Mouse (Mus musculus) left cerebral cortex, postnatal 10 days (tissue): ENCODE results near the gene Olfr206. TPM values are rescaled to one million over a fixed set of nuclear protein-coding genes. Genes with fewer than 3 reads are reported as not detected.
"Not testable (repeated sequence)": the region's sequence is repeated elsewhere in the genome, so short reads cannot be mapped to it uniquely, and the experiment has no call there.

Experiments used
- DNase-seq, 2 experiments: peaks; one replicate each; pipeline ENCODE4 v3.0.0; 2021 to 2022; ENCODE audit warnings: low spot score in 2 of 2, mixed read lengths in 1 of 2; ENCODE audit errors: extremely low spot score in 1 of 2
- intact Hi-C: fragments of 180-260 bp; cut with DNase I; formaldehyde crosslinking; loops from one replicate; pipeline ENCODE4 v1.15.1; 2025
- total RNA-seq, 2 experiments: library from RNA; stranded (reverse); gene quantifications; 2 replicates each; pipeline ENCODE4 v1.2.3; 2021

Olfr206 gene
- total RNA-seq = not detected

DNA sequence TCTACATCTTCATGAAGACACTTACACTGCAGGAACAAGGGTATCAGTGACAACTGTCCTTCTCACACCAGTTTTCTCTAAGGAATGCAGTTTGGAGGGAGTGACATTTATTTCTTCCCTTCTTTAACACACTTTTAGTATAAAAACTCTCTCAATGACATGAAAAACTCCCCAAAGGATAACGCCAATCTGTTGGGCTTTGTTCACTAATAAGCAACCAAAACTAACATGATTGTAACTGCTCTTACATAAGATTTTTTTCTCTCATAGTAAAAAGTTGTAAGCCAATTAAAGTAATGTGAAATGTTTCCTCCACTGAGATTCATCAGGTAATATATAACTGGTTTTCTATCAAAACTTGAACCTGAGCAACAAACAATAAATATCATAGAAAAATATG is at the start of gene Olfr206:
TSS of gene Olfr206 (minus strand) at position 101 of the 400 bp plus-strand sequence.
- intact Hi-C loops = no loop called here
- DNase-seq = no peak

DNA sequence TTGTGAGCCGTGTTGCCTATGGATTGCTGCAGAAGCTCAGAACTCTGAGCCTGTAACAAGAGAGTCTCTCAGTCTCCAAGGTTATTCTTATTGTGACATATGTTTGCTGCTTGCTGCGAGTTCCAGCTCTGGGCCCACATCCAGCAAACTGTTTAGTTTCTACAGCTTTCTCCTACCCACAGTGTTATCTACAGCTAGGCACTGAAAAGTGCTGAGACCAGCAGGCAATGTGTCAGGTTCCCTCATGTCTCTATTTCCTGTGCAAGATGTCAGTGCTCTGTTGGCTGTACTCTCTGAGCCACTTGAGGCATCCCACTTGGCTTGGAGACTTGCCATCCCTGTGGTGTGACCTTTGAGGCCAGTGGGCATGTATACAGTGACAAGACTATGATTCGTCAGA is 44.3 kb upstream of the Olfr206 start:
- intact Hi-C loops = no loop called here
- DNase-seq = peak; percentile 48 to 79

- no peak for DNase-seq
- intact Hi-C loops = no loop called here
These were observed 14.8 kb upstream of the Olfr206 start, which contains the start of gene Olfr209 for GRCm38 (mm10) chr16:59363893-59364292. TSS of gene Olfr209 (minus strand) at chr16:59363993.

DNA sequence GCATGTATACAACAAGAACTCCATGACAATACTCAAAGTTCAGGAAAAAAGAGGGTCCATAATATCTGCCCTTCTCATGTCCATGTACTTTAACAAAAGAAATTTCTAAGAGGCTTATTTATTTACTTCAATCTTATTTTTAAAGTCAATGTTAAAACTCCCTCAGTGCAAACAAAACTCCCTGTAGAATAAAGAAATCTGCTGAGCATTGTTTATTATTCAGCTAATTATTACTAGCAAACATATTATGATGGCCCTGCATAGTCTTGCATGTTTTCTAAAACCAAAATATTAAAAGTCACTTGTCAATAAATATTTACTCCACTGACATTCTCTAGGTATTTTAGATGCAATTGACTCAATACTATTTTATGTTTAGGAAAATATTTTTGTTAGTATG is 18.0 kb downstream of the Olfr206 start, which contains the start of gene Olfr205:
TSS of gene Olfr205 (minus strand) at position 101 of the 400 bp plus-strand sequence.
- intact Hi-C loops = no loop called here

DNA sequence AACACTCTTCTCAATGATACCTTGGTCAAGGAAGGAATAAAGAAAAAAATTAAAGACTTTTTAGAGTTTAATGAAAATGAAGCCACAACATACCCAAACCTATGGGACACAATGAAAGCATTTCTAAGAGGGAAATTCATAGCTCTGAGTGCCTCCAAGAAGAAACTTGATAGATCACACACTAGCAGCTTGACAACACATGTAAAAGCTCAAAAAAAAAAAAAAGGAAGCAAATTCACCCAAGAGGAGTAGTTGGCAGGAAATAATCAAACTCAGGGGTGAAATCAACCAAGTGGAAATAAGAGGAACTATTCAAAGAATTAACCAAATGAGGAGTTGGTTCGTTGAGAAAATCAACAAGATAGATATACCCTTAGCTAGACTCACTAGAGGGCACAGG is 25.8 kb downstream of the Olfr206 start:
- DNase-seq, intact Hi-C loops: not testable (repeated sequence)

More for the DNA sequence above, 18.0 kb downstream of the Olfr206 start, which contains the start of gene Olfr205:
- no peak for DNase-seq

DNA sequence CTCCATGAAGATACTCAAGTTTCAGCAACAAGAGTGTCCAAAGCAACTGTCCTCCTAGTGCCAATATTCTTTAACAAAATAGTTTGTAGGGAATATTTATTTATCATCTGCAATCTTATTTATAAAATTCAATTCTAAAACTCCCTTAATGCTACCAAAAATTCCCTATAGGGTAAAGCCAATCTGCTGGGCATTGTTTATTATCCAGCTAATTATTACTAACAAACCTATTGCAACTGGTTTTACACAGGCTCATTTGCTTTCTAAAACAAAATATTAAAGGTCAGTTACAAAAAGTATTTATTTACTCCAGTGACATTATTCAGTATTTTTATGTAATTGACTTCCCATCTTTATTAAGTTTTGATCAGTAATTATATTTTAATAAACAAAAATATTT is 30.9 kb downstream of the Olfr206 start, which contains the start of gene Olfr204:
TSS of gene Olfr204 (minus strand) at position 101 of the 400 bp plus-strand sequence.
- no peak for DNase-seq
- intact Hi-C loops = no loop called here

GRCm38 (mm10) chr16:59298581-59298980 is 50.5 kb downstream of the Olfr206 start, which contains the start of gene Olfr203:
TSS of gene Olfr203 (plus strand) at chr16:59298881.
- DNase-seq = no peak

More at GRCm38 (mm10) chr16:59298581-59298980, 50.5 kb downstream of the Olfr206 start, which contains the start of gene Olfr203:
- intact Hi-C loops = no loop called here

Other genes with a start within 250 kb of the Olfr206 start
- gene Olfr193, start 237.4 kb downstream of the Olfr206 start, total RNA-seq = not detected
- not detected for gene Olfr194, start 228.2 kb downstream of the Olfr206 start, total RNA-seq
- gene Olfr195, start 202.2 kb downstream of the Olfr206 start, total RNA-seq = not detected
- gene Olfr196, start 178.8 kb downstream of the Olfr206 start, total RNA-seq = not detected
- gene Olfr198, start 145.7 kb downstream of the Olfr206 start, total RNA-seq = not detected
- not detected for gene Olfr199, start 129.5 kb downstream of the Olfr206 start, total RNA-seq
- not detected for gene Olfr201, start 76.6 kb downstream of the Olfr206 start, total RNA-seq
- gene Olfr202, start 62.5 kb downstream of the Olfr206 start, total RNA-seq = not detected
- not detected for gene Olfr203, start 50.4 kb downstream of the Olfr206 start, total RNA-seq
- gene Olfr204, start 31.0 kb downstream of the Olfr206 start, total RNA-seq = not detected
- gene Olfr205, start 18.1 kb downstream of the Olfr206 start, total RNA-seq = not detected
- not detected for gene Olfr209, start 14.7 kb upstream of the Olfr206 start, total RNA-seq
- under 1 TPM in 1 of 2 experiments, not detected in 1; 0.13 TPM for gene Gabrr3, start 58.1 kb upstream of the Olfr206 start, total RNA-seq
- gene Riox2, start 122.5 kb upstream of the Olfr206 start, total RNA-seq = 10 to 100 TPM; 12.9 to 13.4 TPM